In genomic region chr6:97582748-97583147, GRCm38 (mm10) we compare ENCODE assay signal across 14 mouse cellular contexts. TPM values are rescaled to one million over a fixed set of nuclear protein-coding genes. Genes with fewer than 3 reads are reported as not detected.
A peak's percentile ranks its signal among the peaks of the same experiment; 100 is the strongest.
DNase-seq lines count a peak whose midpoint lies in the region; ATAC-seq lines count a peak whose summit lies in the region.
"Had no signal": no experiment of that assay in that cellular context is flagged by ENCODE, and none has a peak within 500 bp of the region (broad histone marks: within the 10 kb centered on the region; RNA-seq: fewer than 3 reads in every experiment).

No protein-coding gene starts in this region.

- peaks cover 60% of the 10 kb centered on the region for H3K4me1 ChIP-seq in midbrain, embryonic 10.5 days
- H3K4me1 ChIP-seq in midbrain, embryonic 16.5 days (ENCODE audit: control insufficient read depth, insufficient read depth, low read length): peaks cover 2% of the 10 kb centered on the region; the same call in 1 of the 2 replicates
- H3K4me1 ChIP-seq in lung, embryonic 16.5 days (replicated peaks; ENCODE audit: control insufficient read depth, insufficient read depth, low read length): peaks cover 6% of the 10 kb centered on the region; the same call in 1 of the 2 replicates
- peaks cover 16% of the 10 kb centered on the region for H3K4me1 ChIP-seq in neural tube, embryonic 14.5 days (ENCODE audit: control insufficient read depth, insufficient read depth, low read length)

- no peaks in the 10 kb centered on the region for H3K9me3 ChIP-seq in midbrain, embryonic 10.5 days (replicated peaks)
- no peaks in the 10 kb centered on the region for H3K9me3 ChIP-seq in midbrain, embryonic 16.5 days (replicated peaks; ENCODE audit: control insufficient read depth, low read length, poor library complexity, severe bottlenecking)
- no peaks in the 10 kb centered on the region for H3K9me3 ChIP-seq in lung, embryonic 16.5 days (ENCODE audit: control insufficient read depth, low read length)
- no peaks in the 10 kb centered on the region for H3K9me3 ChIP-seq in neural tube, embryonic 14.5 days (ENCODE audit: control insufficient read depth, low read length)

- no peak overlapping the region for H3K4me3 ChIP-seq in midbrain, embryonic 10.5 days
- H3K4me3 ChIP-seq in midbrain, embryonic 16.5 days (ENCODE audit: low read depth, low read length): no peak overlapping the region
- H3K4me3 ChIP-seq in lung, embryonic 16.5 days (ENCODE audit: low read length): no peak overlapping the region
- no peak overlapping the region for H3K4me3 ChIP-seq in neural tube, embryonic 14.5 days (ENCODE audit: low read depth, low read length)
- H3K4me3 ChIP-seq: layer of hippocampus, adult 2 months had no signal

- no peaks in the 10 kb centered on the region for H3K27me3 ChIP-seq in midbrain, embryonic 10.5 days (ENCODE audit: low read depth, poor library complexity, severe bottlenecking)
- no peaks in the 10 kb centered on the region for H3K27me3 ChIP-seq in midbrain, embryonic 16.5 days (ENCODE audit: control insufficient read depth, insufficient read depth, low read depth, low read length)
- no peaks in the 10 kb centered on the region for H3K27me3 ChIP-seq in lung, embryonic 16.5 days (ENCODE audit: control insufficient read depth, insufficient read depth, low read depth, low read length)
- H3K27me3 ChIP-seq in neural tube, embryonic 14.5 days (ENCODE audit: control insufficient read depth, insufficient read depth, low read length): no peaks in the 10 kb centered on the region
- H3K27me3 ChIP-seq: CH12.LX had no signal

- no peak for ATAC-seq in midbrain, embryonic 16.5 days
- ATAC-seq in lung, embryonic 16.5 days (ENCODE audit: low read depth): peak; percentile 64
- ATAC-seq in neural tube, embryonic 14.5 days (ENCODE audit: low read depth): no peak

- H3K27ac ChIP-seq in midbrain, embryonic 10.5 days (replicated peaks): 0 out of 2 replicates have a peak overlapping the region, but pooled peaks have one; percentile 35
- no peak overlapping the region for H3K27ac ChIP-seq in midbrain, embryonic 16.5 days (ENCODE audit: low read length)
- no peak overlapping the region for H3K27ac ChIP-seq in lung, embryonic 16.5 days (ENCODE audit: low read length)
- H3K27ac ChIP-seq in neural tube, embryonic 14.5 days (ENCODE audit: low read depth, low read length): peak overlapping the region; percentile 35; the same call in 1 of the 2 replicates
- H3K27ac ChIP-seq: layer of hippocampus, adult 2 months had no signal

- no peaks in the 10 kb centered on the region for H3K36me3 ChIP-seq in midbrain, embryonic 10.5 days
- H3K36me3 ChIP-seq in midbrain, embryonic 16.5 days (ENCODE audit: control insufficient read depth, insufficient read depth, low read length): no peaks in the 10 kb centered on the region
- no peaks in the 10 kb centered on the region for H3K36me3 ChIP-seq in lung, embryonic 16.5 days (ENCODE audit: control insufficient read depth, insufficient read depth, low read length)
- H3K36me3 ChIP-seq in neural tube, embryonic 14.5 days (ENCODE audit: control insufficient read depth, insufficient read depth, low read length): no peaks in the 10 kb centered on the region

- peak; percentile 32 for DNase-seq in embryo, embryonic 10 days (ENCODE audit: low spot score)
- no peak for DNase-seq in embryo, embryonic 11 days
- DNase-seq in midbrain, embryonic 10.5 days (ENCODE audit: low spot score): peak; percentile 26
- DNase-seq in gastrocnemius, postnatal 4 days (ENCODE audit: low spot score in 2 of 2): no peak
- DNase-seq in left cerebral cortex, postnatal 10 days (ENCODE audit: extremely low spot score in 1 of 2, low spot score in 2 of 2): no peak
- DNase-seq: adrenal gland, adult 2 months; cerebellum, adult 2 months; kidney, adult 9 months had no signal

- 56% methylated on average over 8 of the region's 8 CpGs for WGBS in midbrain, embryonic 10.5 days
- 44% methylated on average over 8 of the region's 8 CpGs for WGBS in midbrain, embryonic 16.5 days
- WGBS in lung, embryonic 16.5 days: 31% methylated on average over 8 of the region's 8 CpGs
- WGBS in neural tube, embryonic 14.5 days: 24% methylated on average over 8 of the region's 8 CpGs

- H3K9ac ChIP-seq in midbrain, embryonic 16.5 days (ENCODE audit: low read depth, low read length): no peak overlapping the region
- H3K9ac ChIP-seq in lung, embryonic 16.5 days (ENCODE audit: low read length): no peak overlapping the region
- H3K9ac ChIP-seq in neural tube, embryonic 14.5 days (replicated peaks; ENCODE audit: low read depth, low read length): no peak overlapping the region

- intact Hi-C loops in left cerebral cortex, postnatal 10 days (cut with DNase I): no loop called here

- no peak overlapping the region for H3K4me2 ChIP-seq in midbrain, embryonic 16.5 days (ENCODE audit: low read length)
- no peak overlapping the region for H3K4me2 ChIP-seq in lung, embryonic 16.5 days (ENCODE audit: low read depth, low read length)
- H3K4me2 ChIP-seq in neural tube, embryonic 14.5 days (ENCODE audit: low read depth, low read length): no peak overlapping the region
- H3K4me2 ChIP-seq: liver, embryonic 11.5 days had no signal

RNA-seq across cellular contexts. Expression of gene Frmd4b, which starts 34.6 kb away (rescaled TPM):
- 24.8 and 33.9 TPM in 2 replicates for polyA plus RNA-seq in midbrain, embryonic 10.5 days (2016; fragmentation: Nextera tagmentation; extraction: Ambion mirVana)
- polyA plus RNA-seq in midbrain, embryonic 16.5 days (2015; fragmentation: Nextera tagmentation; extraction: Ambion mirVana): 15.1 and 17.5 TPM in 2 replicates
- 17.9 TPM in 2 replicates for polyA plus RNA-seq in lung, embryonic 16.5 days (2015; fragmentation: Nextera tagmentation; extraction: Ambion mirVana)
- polyA plus RNA-seq in neural tube, embryonic 14.5 days (2014; fragmentation: Nextera tagmentation; extraction: Ambion mirVana): 26.8 and 31.2 TPM in 2 replicates
- 10 to 100 TPM; 25.1 to 31.3 TPM for total RNA-seq in gastrocnemius, postnatal 4 days (2021)
- 10 to 100 TPM; 20.3 to 20.7 TPM for total RNA-seq in left cerebral cortex, postnatal 10 days (2021)

Comparison
In these comparisons a context has a peak if more than half of its experiments do, and no peak if none do; other contexts are left out.
1. DNase-seq: peak in embryo, embryonic 10 days (single experiment) and midbrain, embryonic 10.5 days (single experiment); none in embryo, embryonic 11 days (single experiment), gastrocnemius, postnatal 4 days (0 of 2) and left cerebral cortex, postnatal 10 days (0 of 2).
2. H3K27ac ChIP-seq: peak in midbrain, embryonic 10.5 days (single experiment) and neural tube, embryonic 14.5 days (single experiment); none in midbrain, embryonic 16.5 days (single experiment) and lung, embryonic 16.5 days (single experiment).